Mouse (Mus musculus) brown adipose tissue, adult 24 weeks (tissue): ENCODE measurements at regions not wholly inside any gene's neighbourhood (a gene's known extent, or its start where the extent isn't known, plus 50 kb on each side); places are given as distances from the start of the nearest gene placed in this dataset.
"Not testable (repeated sequence)": the region's sequence is repeated elsewhere in the genome, so short reads cannot be mapped to it uniquely, and the experiment has no call there.

Experiments used
- H3K27ac ChIP-seq: fragments of 200-500 bp; replicated peaks from 2 replicates; pipeline ENCODE4 v1.5.1; 2012; ENCODE audit warnings: low read depth, mild to moderate bottlenecking, low read length
- H3K4me1 ChIP-seq: fragments of 200-500 bp; 2 replicates; pipeline ENCODE4 v1.6.1; 2012; ENCODE audit warnings: low read length, mixed read lengths; ENCODE audit not compliant: control insufficient read depth, insufficient read depth, insufficient read length
- H3K4me3 ChIP-seq: fragments of 200-500 bp; 2 replicates; pipeline ENCODE4 v1.5.1; 2012; ENCODE audit warnings: low read depth, mild to moderate bottlenecking, low read length, moderate library complexity; ENCODE audit not compliant: insufficient read depth

GRCm38 (mm10) chr11:20390622-20391021, 58.1 kb upstream of the Slc1a4 start:
- Histone ChIP-seq H3K27ac (no peak overlapping the region), H3K4me3 (no peak overlapping the region), H3K4me1 (no peaks in the 10 kb centered on the region)

GRCm38 (mm10) chr11:20393302-20393701, 60.8 kb upstream of the Slc1a4 start:
- H3K27ac ChIP-seq, H3K4me1 ChIP-seq, H3K4me3 ChIP-seq: not testable (repeated sequence)

GRCm38 (mm10) chr11:20393807-20394206, 61.3 kb upstream of the Slc1a4 start:
- not testable (repeated sequence) for H3K27ac ChIP-seq, H3K4me1 ChIP-seq, H3K4me3 ChIP-seq

- no peak overlapping the region for H3K27ac ChIP-seq
- H3K4me1 ChIP-seq: no peaks in the 10 kb centered on the region
- no peak overlapping the region for H3K4me3 ChIP-seq
Measured at GRCm38 (mm10) chr11:20395848-20396203, 63.3 kb upstream of the Slc1a4 start.

- H3K27ac ChIP-seq: no peak overlapping the region
- H3K4me3 ChIP-seq: no peak overlapping the region
Measured at GRCm38 (mm10) chr11:20396204-20396848, 63.8 kb upstream of the Slc1a4 start.

GRCm38 (mm10) chr11:20396884-20397283, 64.4 kb upstream of the Slc1a4 start:
- Histone ChIP-seq H3K4me3 (no peak overlapping the region), H3K4me1 (no peaks in the 10 kb centered on the region), H3K27ac (no peak overlapping the region)

More at GRCm38 (mm10) chr11:20396204-20396848, 63.8 kb upstream of the Slc1a4 start:
- no peaks in the 10 kb centered on the region for H3K4me1 ChIP-seq

GRCm38 (mm10) chr11:20400302-20401234, 68.1 kb upstream of the Slc1a4 start:
- H3K4me1 ChIP-seq: no peaks in the 10 kb centered on the region
- peak overlapping the region; percentile 26 for H3K4me3 ChIP-seq
- H3K27ac ChIP-seq: no peak overlapping the region

- Histone ChIP-seq H3K27ac (no peak overlapping the region), H3K4me3 (no peak overlapping the region), H3K4me1 (no peaks in the 10 kb centered on the region)
Measured at GRCm38 (mm10) chr11:20403456-20403855, 70.9 kb upstream of the Slc1a4 start.

- no peak overlapping the region for H3K4me3 ChIP-seq
- no peak overlapping the region for H3K27ac ChIP-seq
- no peaks in the 10 kb centered on the region for H3K4me1 ChIP-seq
Measured at GRCm38 (mm10) chr11:20404476-20404875, 72.0 kb upstream of the Slc1a4 start.

GRCm38 (mm10) chr11:20418141-20418540, 85.6 kb upstream of the Slc1a4 start:
- H3K27ac ChIP-seq: no peak overlapping the region
- no peak overlapping the region for H3K4me3 ChIP-seq
- no peaks in the 10 kb centered on the region for H3K4me1 ChIP-seq

- Histone ChIP-seq H3K4me1 (no peaks in the 10 kb centered on the region), H3K27ac (no peak overlapping the region), H3K4me3 (no peak overlapping the region)
Measured at GRCm38 (mm10) chr11:20420876-20421275, 88.4 kb upstream of the Slc1a4 start.

- Histone ChIP-seq H3K27ac (no peak overlapping the region), H3K4me3 (no peak overlapping the region), H3K4me1 (no peaks in the 10 kb centered on the region)
Measured at GRCm38 (mm10) chr11:20436057-20436456, 103.5 kb upstream of the Slc1a4 start.

GRCm38 (mm10) chr11:20442476-20442875, 100.6 kb upstream of the Sertad2 start:
- Histone ChIP-seq H3K4me1 (no peaks in the 10 kb centered on the region), H3K4me3 (no peak overlapping the region), H3K27ac (no peak overlapping the region)

GRCm38 (mm10) chr11:20445061-20445902, 97.8 kb upstream of the Sertad2 start:
- peak overlapping the region; percentile 38 for H3K4me3 ChIP-seq

GRCm38 (mm10) chr11:20445903-20446264, 97.2 kb upstream of the Sertad2 start:
- Histone ChIP-seq H3K27ac (no peak overlapping the region), H3K4me1 (no peaks in the 10 kb centered on the region), H3K4me3 (peak overlapping the region; percentile 38; the same call in 1 of the 2 replicates)

More at GRCm38 (mm10) chr11:20445061-20445902, 97.8 kb upstream of the Sertad2 start:
- Histone ChIP-seq H3K27ac (no peak overlapping the region), H3K4me1 (no peaks in the 10 kb centered on the region)
